In genomic region chr12:107714846-107715245, GRCm38 (mm10) we compare ENCODE assay signal across 32 mouse cellular contexts.
"Had no signal": no experiment of that assay in that cellular context is flagged by ENCODE, and none has a peak within 500 bp of the region (broad histone marks: within the 10 kb centered on the region; RNA-seq: fewer than 3 reads in every experiment).

No protein-coding gene starts in this region.

- H3K4me2 ChIP-seq: limb, embryonic 12.5 days; limb, embryonic 13.5 days; limb, embryonic 15.5 days; liver, embryonic 11.5 days; liver, embryonic 12.5 days; liver, embryonic 13.5 days; liver, embryonic 15.5 days; lung, embryonic 14.5 days; lung, embryonic 15.5 days; midbrain, embryonic 11.5 days; midbrain, embryonic 12.5 days; midbrain, embryonic 13.5 days; midbrain, embryonic 15.5 days; neural tube, embryonic 12.5 days had no signal

- ATAC-seq: liver, embryonic 12.5 days; liver, postnatal 0 days; lung, postnatal 0 days; midbrain, embryonic 13.5 days; midbrain, embryonic 15.5 days; midbrain, embryonic 16.5 days had no signal

- H3K9me3 ChIP-seq: limb, embryonic 10.5 days; limb, embryonic 12.5 days; limb, embryonic 13.5 days; limb, embryonic 15.5 days; liver, embryonic 12.5 days; liver, embryonic 15.5 days; lung, embryonic 15.5 days; midbrain, embryonic 10.5 days; midbrain, embryonic 12.5 days; midbrain, embryonic 13.5 days; midbrain, embryonic 15.5 days; neural tube, embryonic 12.5 days had no signal

- DNase-seq: left cerebral cortex, postnatal 4 days; liver; liver, embryonic 13.5 days; liver, postnatal 0 days; lung, adult 18-20 months; lung, adult 2 months; lung, embryonic 14.5 days; lung, postnatal 10 days; lung, postnatal 14 days; lung, postnatal 36 days; lung, postnatal 4 days; midbrain, embryonic 14.5 days had no signal

- H3K27ac ChIP-seq: limb, embryonic 12.5 days; limb, embryonic 13.5 days; limb, embryonic 15.5 days; liver, embryonic 12.5 days; liver, embryonic 13.5 days; liver, embryonic 14.5 days; liver, embryonic 15.5 days; lung, embryonic 15.5 days; macrophage; midbrain, embryonic 10.5 days; midbrain, embryonic 12.5 days; midbrain, embryonic 13.5 days; midbrain, embryonic 15.5 days; neural tube, embryonic 12.5 days had no signal

- H3K4me3 ChIP-seq: limb, embryonic 10.5 days; limb, embryonic 12.5 days; limb, embryonic 13.5 days; limb, embryonic 15.5 days; liver, embryonic 12.5 days; liver, embryonic 13.5 days; liver, embryonic 15.5 days; lung, embryonic 15.5 days; megakaryocyte, embryonic 14.5 days; midbrain, embryonic 10.5 days; midbrain, embryonic 12.5 days; midbrain, embryonic 13.5 days; midbrain, embryonic 15.5 days; myocyte; neural tube, embryonic 12.5 days had no signal

- H3K36me3 ChIP-seq: limb, embryonic 10.5 days; limb, embryonic 12.5 days; limb, embryonic 13.5 days; limb, embryonic 15.5 days; liver, embryonic 12.5 days; liver, embryonic 13.5 days; liver, embryonic 15.5 days; lung, embryonic 15.5 days; midbrain, embryonic 10.5 days; midbrain, embryonic 12.5 days; midbrain, embryonic 13.5 days; midbrain, embryonic 15.5 days; neural tube, embryonic 12.5 days had no signal

- H3K9ac ChIP-seq: limb, embryonic 12.5 days; limb, embryonic 13.5 days; limb, embryonic 15.5 days; liver, embryonic 12.5 days; liver, embryonic 13.5 days; liver, embryonic 14.5 days; liver, embryonic 15.5 days; liver, postnatal 0 days; lung, embryonic 14.5 days; lung, embryonic 15.5 days; midbrain, embryonic 12.5 days; midbrain, embryonic 13.5 days; midbrain, embryonic 15.5 days; neural tube, embryonic 12.5 days had no signal

- H3K4me1 ChIP-seq: liver, embryonic 12.5 days; liver, embryonic 13.5 days; liver, embryonic 15.5 days; megakaryocyte, embryonic 14.5 days had no signal

- H3K27me3 ChIP-seq: limb, embryonic 12.5 days; limb, embryonic 15.5 days; liver, embryonic 12.5 days; liver, embryonic 13.5 days; liver, embryonic 15.5 days; lung, embryonic 15.5 days; megakaryocyte, embryonic 14.5 days; midbrain, embryonic 12.5 days; midbrain, embryonic 13.5 days; midbrain, embryonic 15.5 days; neural tube, embryonic 12.5 days had no signal
